Mouse (Mus musculus): Measurements from ENCODE around the gene Jmjd1c. TPM values are rescaled to one million over a fixed set of nuclear protein-coding genes. Genes with fewer than 3 reads are reported as not detected.
A peak's percentile ranks its signal among the peaks of the same experiment; 100 is the strongest.

Gene Jmjd1c
- total RNA-seq, 4 experiments from 2014 or later, result 54.1 to 103 (median 65.0) TPM

DNA sequence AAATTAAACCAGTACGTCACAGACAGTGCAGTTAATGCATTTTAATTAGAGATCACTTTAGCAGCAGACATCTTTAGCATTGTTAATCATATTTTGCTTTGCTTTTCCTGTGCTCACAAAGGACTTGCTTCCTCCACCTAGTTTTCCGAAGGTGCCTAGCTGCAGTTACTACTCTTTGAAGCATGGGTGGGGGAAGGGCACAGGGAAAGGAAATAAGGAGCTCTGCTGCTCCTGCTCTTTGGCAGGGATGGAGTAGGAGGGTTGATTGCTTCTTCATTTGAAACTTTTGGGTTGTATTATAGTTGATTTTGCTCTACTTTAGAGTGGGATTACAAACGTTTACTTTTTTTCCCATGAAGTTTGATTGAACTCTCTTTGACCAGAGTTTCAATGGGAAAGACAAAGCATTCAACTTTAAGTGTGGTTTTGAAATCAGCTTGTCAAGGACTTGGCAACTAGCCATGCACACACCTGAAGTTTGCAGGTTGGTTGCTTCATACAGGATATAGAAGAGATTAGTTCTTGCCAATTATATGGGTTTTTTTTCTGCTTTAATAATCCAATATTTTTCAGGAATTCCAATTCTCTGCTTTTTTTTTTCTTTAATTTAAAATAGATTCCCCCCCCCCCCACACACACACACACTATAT is 97.2 kb downstream of the Jmjd1c start:
- DNase-seq, result no peak

DNA sequence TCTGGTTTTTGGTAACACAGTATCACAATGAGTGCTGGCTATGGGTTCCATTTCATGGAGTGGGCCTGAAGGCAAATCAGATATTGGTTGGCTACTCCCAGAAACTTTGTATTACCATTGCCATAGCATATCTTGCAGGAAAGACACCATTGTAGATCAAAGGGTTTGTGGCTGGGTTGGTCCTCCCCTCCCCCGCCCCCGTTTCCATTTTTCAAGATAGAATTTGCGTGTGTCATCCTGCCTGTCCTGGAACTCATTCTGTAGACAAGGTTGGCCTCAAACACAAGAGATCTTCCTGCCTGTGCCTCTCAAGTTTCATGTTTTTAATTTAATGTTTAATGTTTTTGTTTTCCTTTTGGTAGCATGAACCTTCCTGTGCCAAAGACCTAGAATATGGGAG is 98.1 kb downstream of the Jmjd1c start:
- DNase-seq, result no peak

DNA sequence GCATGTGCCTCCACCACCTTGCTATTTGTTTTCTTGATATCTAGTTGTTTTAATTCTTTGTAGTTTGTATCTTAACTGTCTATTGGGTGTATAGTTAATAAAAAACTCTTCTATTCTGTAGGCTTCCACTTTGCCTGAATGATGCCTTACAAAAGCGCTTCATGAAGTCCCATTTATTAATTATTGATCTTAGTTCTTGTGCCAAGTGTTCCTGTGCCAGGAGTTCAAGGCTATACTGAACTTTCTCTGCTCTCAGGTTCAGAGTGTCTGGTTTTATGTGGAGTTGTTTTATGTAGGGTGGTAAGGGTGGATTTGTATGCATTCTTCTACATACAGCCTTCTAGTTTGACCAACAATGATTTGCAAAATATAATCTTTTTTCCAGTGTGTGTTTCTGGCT is 99.7 kb downstream of the Jmjd1c start:
- DNase-seq, result no peak

DNA sequence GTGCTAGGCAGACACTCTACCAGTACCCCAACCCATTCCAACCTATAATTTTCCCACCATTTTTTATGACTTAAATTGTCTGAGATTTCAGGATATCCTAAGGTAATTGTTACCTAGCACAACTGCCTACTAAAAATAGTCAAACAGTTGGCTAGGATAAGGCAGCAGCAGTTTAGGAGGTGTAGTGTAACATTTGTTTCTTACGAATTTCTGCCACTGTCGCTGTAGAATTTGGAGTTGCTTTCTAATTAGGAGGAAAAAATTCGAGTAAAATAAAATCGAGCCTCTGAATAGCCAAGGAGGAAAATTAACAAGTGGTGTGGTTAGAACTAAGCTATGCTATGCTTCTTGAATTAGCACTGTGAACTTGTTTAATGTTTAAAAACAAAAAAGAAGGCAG is 101.3 kb downstream of the Jmjd1c start:
- no peak for DNase-seq

DNA sequence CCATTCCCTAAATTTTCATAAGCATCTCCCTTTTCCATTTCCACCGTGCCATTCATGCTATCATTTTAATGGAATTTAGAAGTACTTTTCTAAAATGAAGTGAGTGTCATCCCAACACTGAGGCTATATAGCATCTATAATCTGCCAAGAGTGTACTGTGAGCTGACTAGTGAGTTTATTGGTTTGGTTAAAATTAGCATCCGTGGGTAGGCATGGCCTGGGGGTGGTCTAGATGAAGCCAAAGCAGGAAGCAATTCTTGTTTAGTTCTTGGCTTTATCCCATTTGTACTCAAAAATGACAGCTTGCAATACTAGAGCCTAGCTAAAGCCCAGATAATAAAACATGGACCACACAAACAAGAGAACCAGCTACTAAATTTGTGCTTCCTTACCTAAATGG is 101.9 kb downstream of the Jmjd1c start:
- no peak for DNase-seq

DNA sequence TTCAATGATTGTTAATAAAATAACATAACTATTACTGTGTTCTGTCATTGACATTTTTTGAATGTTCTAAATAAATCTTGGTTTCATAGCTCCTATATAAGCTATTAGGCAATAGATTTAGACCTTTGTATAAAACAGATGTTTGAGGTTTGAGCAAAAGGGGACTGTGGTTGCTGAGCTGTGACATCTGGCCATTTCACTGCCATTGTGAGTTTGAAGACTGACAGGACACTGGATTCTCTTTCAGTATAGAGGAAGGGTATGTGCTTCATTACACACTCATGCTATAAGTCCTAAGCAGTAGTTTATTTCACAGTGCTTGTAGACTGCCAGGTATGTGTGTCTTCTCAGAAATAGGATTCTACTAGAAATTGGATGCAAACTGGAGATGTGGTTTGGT is 105.8 kb downstream of the Jmjd1c start:
- DNase-seq, result no peak

DNA sequence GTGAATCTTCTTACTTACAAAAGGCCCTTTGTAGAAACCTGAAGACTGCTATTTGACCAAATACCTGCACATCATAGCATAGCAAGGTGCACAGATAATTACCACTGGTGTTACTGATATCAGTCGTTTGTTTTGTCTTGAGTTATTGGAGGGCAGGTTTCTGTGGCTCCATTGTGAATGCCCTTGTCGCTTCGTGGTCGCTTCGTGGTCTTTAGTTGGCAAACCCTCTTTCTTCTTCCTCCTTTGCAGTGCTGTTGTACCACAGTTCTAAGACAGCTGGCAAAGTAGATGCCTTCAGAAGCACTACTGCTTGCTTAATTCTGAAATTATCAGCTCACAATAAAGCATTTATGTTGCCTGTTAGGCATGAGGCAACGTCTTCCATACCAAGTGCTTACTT is 106.5 kb downstream of the Jmjd1c start:
- no peak for DNase-seq

DNA sequence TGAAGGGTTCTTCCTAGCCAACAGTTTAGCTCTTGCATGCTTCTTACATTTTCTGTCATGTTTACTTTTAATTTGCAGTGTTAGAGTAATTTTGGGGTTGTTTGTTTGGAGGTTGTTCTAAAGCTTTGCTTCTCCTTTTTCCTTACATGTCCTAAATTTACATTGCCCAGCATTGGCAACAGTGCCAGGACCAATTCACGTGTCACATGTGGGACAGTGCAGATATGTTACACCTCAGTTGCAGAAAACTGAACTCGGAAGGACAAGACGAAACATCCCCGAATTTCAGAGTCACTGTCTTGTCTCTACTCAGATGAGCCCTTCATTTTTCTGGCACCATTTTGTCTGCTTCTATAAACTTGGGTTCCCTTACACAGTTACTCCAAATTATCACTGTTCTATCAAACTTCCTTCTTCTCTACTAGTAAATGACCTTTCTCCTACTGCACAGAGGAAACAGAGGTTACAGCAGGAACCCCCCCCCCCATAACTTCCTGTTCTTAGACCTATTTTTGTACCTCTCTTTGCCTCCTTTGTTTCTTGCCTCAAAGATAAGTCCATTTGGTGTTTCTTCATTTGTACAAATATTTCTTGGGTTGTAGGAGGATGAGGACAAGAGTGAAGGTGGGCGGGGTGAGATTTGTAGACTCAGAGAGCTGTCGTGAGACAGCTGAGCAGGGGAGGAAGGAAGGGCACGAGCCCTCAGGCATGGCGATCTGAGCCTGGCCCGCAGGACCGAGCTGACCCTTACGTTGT is 108.9 kb downstream of the Jmjd1c start:
- DNase-seq, result no peak

DNA sequence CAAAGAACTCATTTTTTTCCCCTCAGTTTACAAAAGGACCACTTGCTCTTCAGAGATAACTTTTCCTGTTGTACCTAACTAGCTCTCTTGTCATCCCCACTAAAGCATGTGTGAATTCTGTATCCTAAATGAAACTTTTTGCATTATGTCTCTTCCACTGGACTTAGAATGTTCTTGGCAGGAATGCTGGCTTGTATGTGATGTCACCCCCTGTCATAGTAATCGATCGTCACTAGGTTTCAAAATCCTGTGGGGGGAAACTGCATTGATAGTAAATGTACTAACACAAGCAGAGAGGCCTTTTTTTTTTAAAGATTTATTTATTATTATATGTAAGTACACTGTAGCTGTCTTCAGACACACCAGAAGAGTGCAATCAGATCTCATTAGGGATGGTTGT is 112.0 kb downstream of the Jmjd1c start:
- DNase-seq, result no peak

DNA sequence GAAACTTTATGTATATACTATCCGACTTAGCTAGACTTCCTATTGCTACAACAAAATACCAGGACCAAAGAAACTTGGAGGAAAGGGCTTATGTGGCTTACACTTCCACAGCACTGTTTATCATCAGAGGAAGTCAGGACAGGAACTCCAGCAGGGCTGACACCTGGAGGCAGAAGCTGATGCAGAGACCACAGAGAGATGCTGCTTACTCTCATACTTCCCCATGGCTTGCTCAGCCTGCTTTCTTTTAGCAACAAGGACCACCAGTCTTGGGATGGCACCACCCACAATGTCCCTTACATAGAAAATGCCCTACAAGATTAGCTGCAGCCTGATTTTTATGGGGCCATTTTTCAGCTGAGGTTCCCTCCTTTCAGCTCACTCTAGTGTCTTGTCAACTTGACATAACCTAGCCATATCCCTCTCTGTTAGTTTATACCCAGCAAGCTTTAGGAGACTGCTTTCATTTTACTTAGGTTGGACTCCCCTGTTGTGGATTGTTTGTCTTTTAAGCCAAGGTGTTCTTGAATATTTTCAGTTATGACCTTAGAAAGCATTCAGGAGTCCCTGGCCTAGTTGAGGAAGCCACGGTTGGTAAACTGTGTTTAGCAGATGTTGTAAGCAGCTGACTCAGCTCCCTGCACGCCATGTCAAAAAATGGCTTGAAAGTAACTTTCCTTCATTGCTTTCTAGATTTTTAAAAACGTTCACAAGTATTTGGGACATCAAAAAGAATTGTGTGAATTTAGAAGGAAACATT is 114.2 kb downstream of the Jmjd1c start:
- DNase-seq, result no peak

DNA sequence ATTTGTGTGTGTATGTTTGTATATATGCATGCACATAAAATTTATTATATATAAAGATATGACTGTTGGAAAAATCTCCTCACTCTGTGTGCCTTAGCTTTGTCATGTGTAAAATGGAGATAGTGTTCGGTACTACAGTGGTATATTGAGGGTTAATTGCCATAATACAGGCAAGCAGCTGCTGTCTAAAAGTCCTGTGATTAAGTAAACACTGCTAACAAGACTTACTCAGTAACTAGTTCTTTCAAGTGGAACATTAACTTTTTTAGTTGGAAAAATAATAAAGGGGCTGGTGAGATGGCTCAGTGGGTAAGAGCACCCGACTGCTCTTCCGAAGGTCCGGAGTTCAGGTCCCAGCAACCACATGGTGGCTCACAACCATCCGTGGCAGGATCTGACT is 116.1 kb downstream of the Jmjd1c start:
- DNase-seq, result no peak

DNA sequence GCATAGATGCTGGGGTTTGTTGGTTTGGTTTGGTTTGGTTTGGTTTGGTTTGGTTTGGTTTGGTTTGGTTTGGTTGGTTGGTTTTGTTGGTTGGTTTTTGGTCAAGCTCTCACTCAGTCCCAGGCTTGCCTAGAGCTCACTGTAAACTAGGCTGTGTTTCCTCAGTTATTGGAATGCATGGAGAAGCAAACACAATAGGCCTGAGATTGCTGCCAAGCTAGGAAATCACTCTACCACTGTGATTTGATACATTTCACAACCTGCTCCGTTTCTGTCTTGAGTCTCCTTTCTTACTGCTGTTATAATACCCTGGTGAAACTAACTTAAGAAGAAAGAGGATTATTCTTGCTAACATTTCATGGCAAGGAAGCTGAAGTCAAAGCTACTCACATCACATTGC is 117.8 kb downstream of the Jmjd1c start:
- no peak for DNase-seq

DNA sequence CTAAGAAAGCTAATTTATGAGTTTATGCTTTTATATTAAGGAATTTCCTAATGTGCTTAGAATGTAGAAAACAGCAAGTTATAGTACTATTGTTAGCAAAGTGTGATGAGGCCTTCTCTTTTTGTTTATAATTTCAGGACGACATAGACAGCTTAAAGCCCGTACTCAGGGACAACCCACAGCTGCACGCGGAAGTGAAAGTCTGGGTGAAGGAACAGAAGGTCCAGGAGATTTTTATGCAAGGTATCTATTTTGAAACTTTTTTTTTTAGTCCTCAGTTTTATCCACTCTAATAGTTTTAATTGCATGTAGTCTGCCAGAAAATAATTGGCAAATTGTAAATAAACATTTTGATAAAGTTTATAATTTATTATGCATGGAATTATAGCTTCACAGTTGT is 119.2 kb downstream of the Jmjd1c start:
- no peak for DNase-seq

DNA sequence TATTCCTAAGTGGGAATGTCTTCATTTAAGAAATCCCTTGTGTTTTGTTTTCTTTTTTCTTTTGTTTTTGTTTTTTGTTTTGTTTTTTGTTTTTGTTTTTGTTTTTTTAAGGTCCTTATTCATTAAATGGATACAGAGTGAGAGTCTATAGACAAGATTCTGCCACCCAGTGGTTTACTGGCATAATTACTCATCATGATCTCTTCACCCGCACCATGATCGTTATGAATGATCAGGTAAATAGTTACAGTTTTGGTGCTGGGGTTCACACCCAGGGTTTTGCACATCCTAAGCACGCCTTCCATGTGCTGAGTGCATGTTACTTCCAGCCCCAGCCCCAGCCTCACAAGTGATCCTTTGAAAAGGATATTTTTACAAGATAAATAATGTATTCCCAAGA is 120.9 kb downstream of the Jmjd1c start:
- no peak for DNase-seq

DNA sequence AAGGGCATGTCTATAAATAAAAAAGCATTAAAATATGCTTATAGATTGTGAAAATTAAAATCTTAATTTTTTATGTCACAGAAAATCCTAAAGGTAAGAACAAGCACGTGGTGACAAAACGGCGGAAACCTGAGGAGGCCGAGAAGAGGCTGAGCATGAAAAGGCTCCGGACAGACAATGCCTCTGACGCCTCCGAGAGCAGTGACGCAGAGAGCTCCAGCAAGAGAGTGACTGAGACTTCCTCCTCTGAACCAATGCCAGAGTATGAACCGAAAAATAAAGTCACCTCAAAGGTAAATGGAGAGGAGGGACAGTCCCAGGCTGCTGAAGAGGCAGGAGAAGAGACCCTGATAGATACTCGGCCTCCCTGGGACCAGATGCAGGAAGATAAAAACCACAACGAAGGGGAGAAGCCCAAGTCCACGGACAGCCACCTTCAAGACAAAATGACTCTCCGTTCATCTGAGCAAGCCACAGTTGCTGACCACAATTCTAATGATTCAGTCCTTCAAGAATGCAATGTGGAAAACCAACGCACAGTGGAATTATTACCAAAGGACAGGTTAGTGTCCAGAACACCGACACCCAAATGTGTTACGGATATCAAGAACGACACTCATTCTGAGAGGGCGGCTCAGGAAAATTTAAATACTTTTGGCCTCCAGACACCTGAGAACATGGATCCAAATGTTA is 123.1 kb downstream of the Jmjd1c start:
- no peak for DNase-seq

DNA sequence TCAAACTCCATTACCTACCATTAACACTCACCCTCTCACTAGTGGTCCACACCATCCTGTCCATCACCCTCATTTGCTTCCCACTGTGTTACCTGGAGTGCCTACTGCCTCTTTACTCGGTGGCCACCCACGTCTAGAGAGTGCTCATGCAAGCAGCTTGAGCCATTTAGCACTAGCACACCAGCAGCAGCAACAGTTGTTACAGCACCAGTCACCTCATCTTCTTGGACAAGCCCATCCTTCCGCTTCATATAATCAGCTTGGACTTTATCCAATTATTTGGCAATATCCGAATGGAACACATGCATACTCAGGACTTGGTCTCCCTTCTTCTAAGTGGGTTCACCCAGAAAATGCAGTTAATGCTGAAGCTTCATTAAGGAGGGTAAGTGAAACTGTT is 124.3 kb downstream of the Jmjd1c start:
- no peak for DNase-seq

DNA sequence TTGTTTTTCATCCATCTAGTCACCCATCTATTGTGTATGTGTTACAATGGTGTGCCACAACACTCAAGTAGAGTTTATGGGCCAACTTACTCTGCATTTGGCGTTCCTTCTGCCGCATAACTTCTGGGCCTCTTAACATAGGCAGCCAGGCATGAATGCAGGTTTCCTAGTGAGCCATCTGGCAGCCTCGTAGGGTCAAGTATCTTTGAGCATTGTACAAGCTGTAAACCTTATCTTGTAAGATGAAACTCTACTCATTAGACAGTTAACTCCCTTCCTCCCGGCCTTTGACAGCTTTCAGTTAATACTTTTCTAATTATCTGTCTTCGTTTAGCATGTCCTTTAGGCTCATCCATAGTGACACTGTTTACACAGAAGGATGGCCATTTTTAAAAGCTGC is 125.4 kb downstream of the Jmjd1c start:
- DNase-seq, result no peak

DNA sequence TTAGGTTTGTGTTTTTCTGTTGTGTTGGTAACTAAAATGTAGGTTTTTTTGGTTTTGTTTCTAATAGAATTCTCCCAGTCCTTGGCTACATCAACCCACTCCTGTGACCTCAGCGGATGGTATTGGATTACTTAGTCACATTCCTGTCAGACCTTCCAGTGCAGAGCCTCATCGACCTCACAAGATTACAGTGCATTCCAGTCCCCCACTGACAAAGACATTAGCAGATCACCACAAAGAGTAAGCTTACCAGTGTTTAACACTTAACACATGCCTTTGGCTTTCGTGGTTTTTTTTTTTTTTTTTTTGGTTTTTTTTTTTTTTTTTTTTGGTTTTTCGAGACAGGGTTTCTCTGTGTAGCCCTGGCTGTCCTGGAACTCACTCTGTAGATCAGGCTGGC is 128.0 kb downstream of the Jmjd1c start:
- DNase-seq, result no peak

DNA sequence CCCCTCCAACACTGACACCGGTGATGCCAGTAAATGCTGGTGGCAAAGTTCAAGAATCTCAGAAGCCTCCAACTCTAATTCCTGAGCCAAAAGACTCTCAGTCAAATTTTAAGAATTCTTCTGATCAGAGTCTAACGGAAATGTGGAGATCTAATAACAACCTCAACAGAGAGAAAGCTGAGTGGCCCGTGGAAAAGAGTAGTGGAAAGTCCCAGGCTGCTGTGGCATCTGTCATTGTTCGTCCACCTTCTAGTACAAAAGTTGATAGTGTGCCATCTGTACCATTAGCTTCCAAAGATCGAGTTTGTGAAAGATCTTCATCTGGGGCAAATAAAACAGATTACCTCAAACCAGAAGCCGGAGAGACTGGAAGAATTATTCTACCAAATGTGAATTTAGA is 129.6 kb downstream of the Jmjd1c start:
- no peak for DNase-seq

DNA sequence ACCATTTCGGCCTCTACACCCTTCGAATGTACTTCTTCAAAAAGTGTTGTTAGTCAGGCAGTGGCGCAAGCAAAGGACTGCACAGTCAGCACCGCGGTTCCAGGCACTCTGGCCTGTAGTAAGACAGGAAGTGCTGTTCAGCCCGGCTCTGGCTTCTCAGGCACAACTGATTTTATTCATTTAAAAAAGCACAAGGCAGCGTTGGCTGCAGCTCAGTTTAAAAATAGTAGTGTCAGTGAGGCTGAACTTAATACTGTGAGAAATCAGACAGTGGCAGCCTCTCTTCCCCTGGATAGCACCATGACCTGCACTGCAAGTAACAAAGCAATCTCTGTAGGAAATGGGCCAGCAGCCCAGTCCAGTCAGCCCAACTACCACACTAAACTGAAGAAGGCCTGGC is 130.2 kb downstream of the Jmjd1c start:
- peak; percentile 23 for DNase-seq

DNA sequence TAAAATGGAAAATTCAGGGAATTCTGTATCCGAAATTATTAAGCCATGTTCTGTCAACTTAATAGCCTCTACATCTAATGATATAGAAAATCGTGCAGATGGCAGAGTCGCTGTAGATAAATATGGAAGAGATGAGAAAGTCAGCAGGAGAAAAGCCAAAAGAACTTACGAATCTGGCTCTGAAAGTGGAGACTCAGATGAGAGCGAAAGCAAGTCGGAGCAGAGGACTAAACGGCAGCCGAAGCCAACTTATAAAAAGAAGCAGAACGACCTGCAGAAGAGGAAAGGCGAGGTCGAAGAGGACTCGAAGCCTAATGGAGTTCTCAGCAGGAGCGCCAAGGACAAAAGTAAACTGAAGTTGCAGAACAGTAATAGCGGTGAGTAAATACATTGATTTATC is 130.6 kb downstream of the Jmjd1c start:
- no peak for DNase-seq

DNA sequence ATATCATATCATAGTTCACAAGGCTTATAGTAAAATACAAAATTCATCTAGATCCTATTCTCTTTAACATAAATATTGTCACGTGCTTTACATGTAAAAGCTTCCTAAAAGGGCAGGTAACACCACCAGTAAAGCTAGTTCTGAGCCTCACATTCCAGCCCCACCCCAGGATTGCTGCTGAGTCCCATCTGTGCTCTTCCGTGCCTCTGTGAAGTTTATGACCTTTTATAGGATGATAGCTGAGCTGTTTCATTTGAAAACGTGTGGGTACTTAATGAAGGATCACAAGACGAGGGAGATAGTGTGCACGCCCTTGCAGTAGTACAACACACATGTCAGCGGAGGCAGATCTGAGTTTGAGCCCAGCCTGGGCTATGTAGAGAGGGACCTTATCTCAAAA is 134.5 kb downstream of the Jmjd1c start:
- DNase-seq, result no peak

DNA sequence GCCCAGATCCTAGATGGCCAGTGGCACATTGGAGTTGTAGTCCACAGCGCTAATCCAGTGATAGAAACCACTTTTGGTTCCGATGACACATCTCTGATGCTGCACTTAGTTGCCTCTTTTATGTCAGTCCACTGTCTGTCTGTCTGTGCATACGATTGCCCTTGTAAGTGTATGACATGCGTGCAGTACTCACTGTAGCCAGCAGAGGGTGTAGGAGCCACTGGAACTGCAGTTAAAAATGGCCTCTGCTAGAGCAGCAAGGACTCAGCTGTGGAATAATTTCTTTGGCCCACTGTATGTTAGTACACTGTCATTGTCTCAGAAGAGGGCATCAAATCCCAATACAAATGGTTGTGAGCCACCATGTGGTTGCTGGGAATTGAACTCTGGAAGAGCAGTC is 151.2 kb downstream of the Jmjd1c start:
- DNase-seq, result no peak
